Mouse (Mus musculus) spleen, adult 2 months (tissue): Measurements from ENCODE around the gene Eng. TPM values are rescaled to one million over a fixed set of nuclear protein-coding genes. Genes with fewer than 3 reads are reported as not detected.

Source experiments
- DNase-seq, 2 experiments: peaks; one replicate each; pipeline versions ENCODE4 v3.0.0 to v3.0.0-alpha.2; 2012 to 2021; ENCODE audit warnings: low spot score in 2 of 2, low read depth in 1 of 2
- H3K27ac ChIP-seq: fragments of 200-500 bp; 2 replicates; pipeline ENCODE4 v1.5.1; 2012; ENCODE audit warnings: low read length, inconsistent platforms; ENCODE audit not compliant: insufficient read depth
- H3K27me3 ChIP-seq: fragments of 200-500 bp; 2 replicates; pipeline ENCODE4 v1.6.1; 2012; ENCODE audit warnings: mild to moderate bottlenecking, moderate library complexity, low read length, inconsistent platforms; ENCODE audit not compliant: control insufficient read depth, insufficient read depth
- H3K36me3 ChIP-seq: fragments of 200-500 bp; 2 replicates; pipeline ENCODE4 v1.6.1; 2012; ENCODE audit warnings: mild to moderate bottlenecking, low read length, inconsistent platforms; ENCODE audit not compliant: control insufficient read depth, insufficient read depth
- H3K4me1 ChIP-seq: fragments of 200-500 bp; 2 replicates; pipeline ENCODE4 v1.6.1; 2011; ENCODE audit warnings: inconsistent platforms; ENCODE audit not compliant: control insufficient read depth, insufficient read depth, insufficient read length
- H3K4me3 ChIP-seq: fragments of 200-500 bp; 2 replicates; pipeline ENCODE4 v1.5.1; 2011; ENCODE audit warnings: mild to moderate bottlenecking, inconsistent platforms; ENCODE audit not compliant: insufficient read depth, insufficient read length; ENCODE audit errors: extremely low read depth
- CTCF ChIP-seq: fragments of 200-500 bp; IDR thresholded peaks from 2 replicates; pipeline ENCODE4 v1.5.1; 2011; ENCODE audit warnings: mild to moderate bottlenecking, inconsistent platforms; ENCODE audit not compliant: insufficient read depth, insufficient read length, insufficient replicate concordance; ENCODE audit errors: extremely low read depth
- POLR2A ChIP-seq: fragments of 200-500 bp; IDR thresholded peaks from 2 replicates; pipeline ENCODE4 v1.6.1; 2011; ENCODE audit warnings: low read depth, low read length, inconsistent platforms
- WGBS: fragments of 180-500 bp; shearing (Covaris S2); methylation state at CpG from one replicate; pipeline ENCODE4 v1.1.7; 2018; 5-methylcytosine and 5-hydroxymethylcytosine counted together
- polyA plus RNA-seq: library from polyadenylated mRNA; depleted of rRNA; stranded (reverse); fragments of >200 nt; gene quantifications from 2 replicates; pipeline ENCODE4 v1.2.3, GENCODE M21; 2012; rRNA removed

Eng gene
- polyA plus RNA-seq, 1 experiment, result 132 TPM

- TF ChIP-seq POLR2A (no peak), CTCF (no peak)
- H3K4me3 ChIP-seq, result peak overlapping the region; percentile 37; the same call in 1 of the 2 replicates
- H3K27me3 ChIP-seq, result no peaks in the 10 kb centered on the region
- H3K27ac ChIP-seq, result peak overlapping the region; percentile 59
- peaks cover 25% of the 10 kb centered on the region for H3K36me3 ChIP-seq
- peaks cover 24% of the 10 kb centered on the region; the same call in 1 of the 2 replicates for H3K4me1 ChIP-seq
- peak; percentile 71 to 72 for DNase-seq
- WGBS, result 6% methylated on average over 16 of the region's 16 CpGs
These were observed 81.0 kb downstream of the Eng start for GRCm38 (mm10) chr2:32727435-32727834.

- 39% methylated on average over 7 of the region's 7 CpGs for WGBS
- DNase-seq, result no peak
- Histone ChIP-seq H3K4me3 (peak overlapping the region; percentile 34; the same call in 1 of the 2 replicates), H3K27me3 (no peaks in the 10 kb centered on the region), H3K36me3 (peaks cover 26% of the 10 kb centered on the region), H3K4me1 (peaks cover 21% of the 10 kb centered on the region; the same call in 1 of the 2 replicates), H3K27ac (peak overlapping the region; percentile 49)
- TF ChIP-seq CTCF (no peak), POLR2A (no peak)
These were observed 82.1 kb downstream of the Eng start for GRCm38 (mm10) chr2:32728463-32728862.

- Histone ChIP-seq H3K4me1 (peaks cover 19% of the 10 kb centered on the region; the same call in 1 of the 2 replicates), H3K4me3 (no peak overlapping the region), H3K27me3 (no peaks in the 10 kb centered on the region), H3K36me3 (peaks cover 27% of the 10 kb centered on the region), H3K27ac (no peak overlapping the region; the same call in 1 of the 2 replicates)
- 90% methylated on average over 4 of the region's 4 CpGs for WGBS
- DNase-seq, result no peak
- TF ChIP-seq POLR2A, result no peak
These were observed 83.2 kb downstream of the Eng start for GRCm38 (mm10) chr2:32729547-32729946.

DNA sequence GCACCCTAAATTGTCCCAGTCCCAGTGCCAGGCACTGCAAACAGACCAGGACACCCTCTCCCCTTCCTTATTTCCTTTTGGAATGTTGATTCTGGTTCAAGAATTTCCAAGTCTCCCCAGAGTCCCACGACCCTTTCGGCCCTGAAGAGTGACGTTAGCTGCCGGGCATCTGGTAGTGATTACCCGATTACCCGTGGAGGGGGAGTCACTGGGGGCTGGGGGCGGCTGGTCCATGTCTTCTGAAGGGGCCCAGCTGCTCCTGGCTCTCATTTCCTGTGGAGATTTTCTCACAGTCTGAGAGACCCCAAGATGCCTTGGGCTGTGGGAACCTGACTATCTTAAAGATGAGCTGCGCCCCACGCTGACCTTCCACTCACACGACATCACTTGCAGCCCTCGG is 84.5 kb downstream of the Eng start:
- no peaks in the 10 kb centered on the region for H3K27me3 ChIP-seq
- TF ChIP-seq CTCF (no peak), POLR2A (no peak)
- peak overlapping the region; percentile 11; the same call in 1 of the 2 replicates for H3K27ac ChIP-seq
- peaks cover 15% of the 10 kb centered on the region; the same call in 1 of the 2 replicates for H3K4me1 ChIP-seq
- H3K4me3 ChIP-seq, result no peak overlapping the region
- DNase-seq, result no peak
- 89% methylated on average over 11 of the region's 11 CpGs for WGBS
- H3K36me3 ChIP-seq, result peaks cover 21% of the 10 kb centered on the region

GRCm38 (mm10) chr2:32731911-32732310 is 85.5 kb downstream of the Eng start:
- peaks cover 17% of the 10 kb centered on the region for H3K36me3 ChIP-seq
- H3K4me3 ChIP-seq, result no peak overlapping the region
- no peak for DNase-seq
- H3K4me1 ChIP-seq, result peaks cover 15% of the 10 kb centered on the region; the same call in 1 of the 2 replicates
- WGBS, result 85% methylated on average over 4 of the region's 4 CpGs
- H3K27me3 ChIP-seq, result no peaks in the 10 kb centered on the region
- TF ChIP-seq CTCF (no peak), POLR2A (no peak)
- peak overlapping the region; percentile 28 for H3K27ac ChIP-seq

Other genes with a start within 250 kb of the Eng start
- 4.3 and 6.2 TPM in 2 replicates for gene Naif1, start 196.1 kb upstream of the Eng start, polyA plus RNA-seq
- gene Slc25a25, start 195.2 kb upstream of the Eng start, polyA plus RNA-seq, result 11.4 and 15.0 TPM in 2 replicates
- gene Fam102a, start 111.3 kb upstream of the Eng start, polyA plus RNA-seq, result 37.5 and 40.8 TPM in 2 replicates
- 85.8 and 96.9 TPM in 2 replicates for gene Dpm2, start 75.7 kb upstream of the Eng start, polyA plus RNA-seq
- gene Pip5kl1, start 71.8 kb upstream of the Eng start, polyA plus RNA-seq, result 0.06 and 0.40 TPM in 2 replicates
- not detected in 2 replicates for gene 9430097D07Rik, start 70.9 kb upstream of the Eng start, polyA plus RNA-seq
- 34.2 and 40.4 TPM in 2 replicates for gene St6galnac4, start 59.5 kb upstream of the Eng start, polyA plus RNA-seq
- 22.3 and 32.4 TPM in 2 replicates for gene St6galnac6, start 46.9 kb upstream of the Eng start, polyA plus RNA-seq
- gene Ak1, start 24.8 kb upstream of the Eng start, polyA plus RNA-seq, result 6.3 and 7.4 TPM in 2 replicates
- 34.5 and 49.5 TPM in 2 replicates for gene Fpgs, start 57.5 kb downstream of the Eng start, polyA plus RNA-seq
- gene Cdk9, start 66.5 kb downstream of the Eng start, polyA plus RNA-seq, result 125 and 154 TPM in 2 replicates
- gene Sh2d3c, start 74.5 kb downstream of the Eng start, polyA plus RNA-seq, result 136 and 175 TPM in 2 replicates
- 0.28 TPM in 1 of 2 replicates, not detected in the other for gene 6330409D20Rik, start 94.4 kb downstream of the Eng start, polyA plus RNA-seq
- 46.5 and 81.1 TPM in 2 replicates for gene Tor2a, start 110.6 kb downstream of the Eng start, polyA plus RNA-seq
- gene Ttc16, start 129.0 kb downstream of the Eng start, polyA plus RNA-seq, result 0.20 and 0.21 TPM in 2 replicates
- gene Ptrh1, start 129.2 kb downstream of the Eng start, polyA plus RNA-seq, result 5.1 and 10.2 TPM in 2 replicates
- gene Cfap157, start 137.8 kb downstream of the Eng start, polyA plus RNA-seq, result not detected in 2 replicates
- 5.5 and 5.6 TPM in 2 replicates for gene Stxbp1, start 200.7 kb downstream of the Eng start, polyA plus RNA-seq
- gene Fam129b, start 229.5 kb downstream of the Eng start, polyA plus RNA-seq, result 11.0 and 11.6 TPM in 2 replicates